Mouse (Mus musculus): ENCODE measurements around the gene Ugt1a10.

GRCm38 (mm10) chr1:88259643-88260024 lies 204.4 kb downstream of the Ugt1a10 start:
- no peak for TF ChIP-seq EP300 (IDR thresholded peaks at IDR 0.05; ENCODE audit: low read depth)
- no peak for TF ChIP-seq CTCF (IDR thresholded peaks at IDR 0.05; ENCODE audit: low read depth)
